Comparison of ENCODE assay signal across 29 mouse cellular contexts in genomic region chr17:74989691-74990090, GRCm38 (mm10).
"Had no signal": no experiment of that assay in that cellular context is flagged by ENCODE, and none has a peak within 500 bp of the region (broad histone marks: within the 10 kb centered on the region; RNA-seq: fewer than 3 reads in every experiment).

No protein-coding gene starts in this region.

- H3K4me2 ChIP-seq: limb, embryonic 12.5 days; limb, embryonic 13.5 days; limb, embryonic 15.5 days; liver, embryonic 11.5 days; liver, embryonic 12.5 days; liver, embryonic 13.5 days; liver, embryonic 15.5 days; lung, embryonic 14.5 days; lung, embryonic 15.5 days; midbrain, embryonic 12.5 days; midbrain, embryonic 13.5 days; midbrain, embryonic 15.5 days had no signal

- H3K9ac ChIP-seq: limb, embryonic 12.5 days; limb, embryonic 13.5 days; limb, embryonic 15.5 days; liver, embryonic 12.5 days; liver, embryonic 13.5 days; liver, embryonic 14.5 days; liver, embryonic 15.5 days; liver, postnatal 0 days; lung, embryonic 14.5 days; lung, embryonic 15.5 days; midbrain, embryonic 12.5 days; midbrain, embryonic 13.5 days; midbrain, embryonic 15.5 days had no signal

- H3K36me3 ChIP-seq: limb, embryonic 10.5 days; limb, embryonic 12.5 days; limb, embryonic 13.5 days; limb, embryonic 15.5 days; liver, embryonic 12.5 days; liver, embryonic 13.5 days; liver, embryonic 15.5 days; lung, embryonic 15.5 days; midbrain, embryonic 10.5 days; midbrain, embryonic 12.5 days; midbrain, embryonic 13.5 days; midbrain, embryonic 15.5 days had no signal

- H3K27me3 ChIP-seq: limb, embryonic 12.5 days; limb, embryonic 13.5 days; limb, embryonic 15.5 days; liver, embryonic 12.5 days; liver, embryonic 13.5 days; liver, embryonic 15.5 days; lung, embryonic 15.5 days; midbrain, embryonic 13.5 days; midbrain, embryonic 15.5 days had no signal

- H3K4me1 ChIP-seq: liver, embryonic 15.5 days had no signal

- H3K9me3 ChIP-seq: limb, embryonic 10.5 days; limb, embryonic 15.5 days; liver, embryonic 13.5 days; liver, embryonic 15.5 days; midbrain, embryonic 12.5 days; midbrain, embryonic 13.5 days; midbrain, embryonic 15.5 days had no signal

- ATAC-seq: liver, embryonic 12.5 days; liver, postnatal 0 days; lung, postnatal 0 days; midbrain, embryonic 13.5 days; midbrain, embryonic 15.5 days; midbrain, embryonic 16.5 days had no signal

- H3K27ac ChIP-seq: left cerebral cortex, adult 2 months; limb, embryonic 10.5 days; limb, embryonic 15.5 days; liver, embryonic 12.5 days; liver, embryonic 13.5 days; liver, embryonic 14.5 days; liver, embryonic 15.5 days; lung, embryonic 15.5 days; macrophage; midbrain, embryonic 10.5 days; midbrain, embryonic 12.5 days; midbrain, embryonic 13.5 days; midbrain, embryonic 15.5 days had no signal

- H3K4me3 ChIP-seq: left cerebral cortex, adult 2 months; limb, embryonic 10.5 days; limb, embryonic 12.5 days; limb, embryonic 13.5 days; limb, embryonic 15.5 days; liver, embryonic 12.5 days; liver, embryonic 13.5 days; liver, embryonic 15.5 days; lung, embryonic 15.5 days; midbrain, embryonic 10.5 days; midbrain, embryonic 12.5 days; midbrain, embryonic 13.5 days; midbrain, embryonic 15.5 days; myocyte had no signal

- DNase-seq: left cerebral cortex, postnatal 4 days; liver; liver, embryonic 13.5 days; liver, postnatal 0 days; lung, adult 18-20 months; lung, adult 2 months; lung, embryonic 14.5 days; lung, postnatal 10 days; lung, postnatal 14 days; lung, postnatal 36 days; lung, postnatal 4 days had no signal
